Mouse (Mus musculus) cerebellum, adult 2 months (tissue): ENCODE data around the gene Inpp5d.

Experiments used
- CTCF ChIP-seq: fragments of 200-500 bp; IDR thresholded peaks from 2 replicates; pipeline ENCODE4 v1.5.1; 2011; ENCODE audit warnings: low read depth, mild to moderate bottlenecking, control low read depth, low read length, moderate library complexity, borderline replicate concordance; ENCODE audit not compliant: insufficient read depth
- POLR2A ChIP-seq: fragments of 200-500 bp; IDR thresholded peaks from 2 replicates; pipeline ENCODE4 v1.6.1; 2011; ENCODE audit warnings: low read length, control low read depth, borderline replicate concordance; ENCODE audit not compliant: insufficient read depth

DNA sequence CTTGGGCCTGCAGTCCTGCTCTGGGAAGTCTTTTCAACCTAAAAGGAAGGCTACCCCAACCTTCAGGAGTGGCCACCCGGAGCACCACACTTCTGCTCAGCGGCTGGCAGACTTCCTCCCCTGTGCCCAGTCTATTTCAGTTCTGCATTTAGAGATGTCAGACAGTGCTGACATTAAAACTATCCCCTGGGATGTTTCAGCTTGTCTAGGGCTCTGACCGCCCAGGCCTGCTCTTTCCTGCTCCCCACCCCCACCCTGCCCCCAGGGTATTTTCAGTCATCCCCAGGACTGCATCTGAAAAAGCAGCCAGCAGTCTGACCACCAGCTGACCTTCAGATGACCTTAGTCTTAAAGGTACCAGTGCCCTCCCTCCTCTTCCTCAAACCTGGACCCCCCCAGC lies 38.0 kb downstream of the Inpp5d start:
- TF ChIP-seq CTCF (no peak), POLR2A (no peak)
